Mouse (Mus musculus) mesoderm, embryonic 11.5 days (tissue): Measurements from ENCODE around the gene Cldnd2.

ENCODE experiments used
- DNase-seq: peaks from one replicate; pipeline ENCODE4 v3.0.0-alpha.2; 2012; ENCODE audit warnings: low read depth, low spot score

Cldnd2 gene

GRCm38 (mm10) chr7:43447801-43448200, 7.2 kb downstream of the Cldnd2 start:
- DNase-seq = no peak

GRCm38 (mm10) chr7:43448246-43448645, 7.7 kb downstream of the Cldnd2 start:
- no peak for DNase-seq

- no peak for DNase-seq
These were observed 9.2 kb downstream of the Cldnd2 start for GRCm38 (mm10) chr7:43449811-43450210.

- DNase-seq = no peak
These were observed 11.1 kb downstream of the Cldnd2 start for GRCm38 (mm10) chr7:43451726-43452125.

GRCm38 (mm10) chr7:43452609-43453008, 12.0 kb downstream of the Cldnd2 start:
- DNase-seq = no peak

- DNase-seq = no peak
These were observed 13.2 kb downstream of the Cldnd2 start for GRCm38 (mm10) chr7:43453599-43454355.

GRCm38 (mm10) chr7:43454371-43454770, 13.8 kb downstream of the Cldnd2 start:
- DNase-seq = no peak

- DNase-seq = no peak
These were observed 22.3 kb downstream of the Cldnd2 start, which contains the start of gene Vsig10l for GRCm38 (mm10) chr7:43462851-43463250. Vsig10l (plus strand) TSS chr7:43463151.

- DNase-seq = no peak
These were observed 23.4 kb downstream of the Cldnd2 start for GRCm38 (mm10) chr7:43463976-43464375.

GRCm38 (mm10) chr7:43464864-43465343, 24.3 kb downstream of the Cldnd2 start:
- peak; percentile 13 for DNase-seq

- peak; percentile 84 for DNase-seq
These were observed 24.9 kb downstream of the Cldnd2 start for GRCm38 (mm10) chr7:43465344-43466098.

- peak; percentile 83 for DNase-seq
These were observed 25.6 kb downstream of the Cldnd2 start for GRCm38 (mm10) chr7:43466099-43466694.

GRCm38 (mm10) chr7:43470373-43470772, 29.8 kb downstream of the Cldnd2 start:
- DNase-seq = peak; percentile 55

GRCm38 (mm10) chr7:43475706-43476105, 35.1 kb downstream of the Cldnd2 start:
- no peak for DNase-seq

- peak; percentile 19 for DNase-seq
These were observed 35.8 kb downstream of the Cldnd2 start for GRCm38 (mm10) chr7:43476376-43476775.

GRCm38 (mm10) chr7:43481191-43481590, 40.6 kb downstream of the Cldnd2 start:
- DNase-seq = no peak

- peak; percentile 34 for DNase-seq
These were observed 41.6 kb downstream of the Cldnd2 start for GRCm38 (mm10) chr7:43482090-43482716.

- DNase-seq = no peak
These were observed 42.7 kb downstream of the Cldnd2 start for GRCm38 (mm10) chr7:43483236-43483635.

GRCm38 (mm10) chr7:43488646-43489045, 48.1 kb downstream of the Cldnd2 start:
- no peak for DNase-seq

GRCm38 (mm10) chr7:43489631-43490125, 49.1 kb downstream of the Cldnd2 start, which contains the start of gene Iglon5:
Iglon5 (minus strand) TSS chr7:43490075.
- no peak for DNase-seq

GRCm38 (mm10) chr7:43490182-43490584, 49.6 kb downstream of the Cldnd2 start:
- DNase-seq = peak; percentile 72
